Mouse (Mus musculus): ENCODE results near the gene Hils1. TPM values are rescaled to one million over a fixed set of nuclear protein-coding genes. Genes with fewer than 3 reads are reported as not detected.

The Hils1 gene
- polyA plus RNA-seq, 1 experiment from 2014 or later, result not detected

GRCm38 (mm10) chr11:94936851-94937295 lies 30.5 kb upstream of the Hils1 start:
- WGBS, result under 1% methylated on average over 17 of the region's 17 CpGs
- peak overlapping the region; percentile 56 for H3K4me2 ChIP-seq (replicated peaks)
- peak; percentile 69 for ATAC-seq (ENCODE audit: low FRiP score, low read depth)
- H3K4me3 ChIP-seq, result peak overlapping the region; percentile 33
- H3K9ac ChIP-seq (replicated peaks), result peak overlapping the region; percentile 29; the same call in 1 of the 2 replicates
- H3K27me3 ChIP-seq, result peaks cover 96% of the 10 kb centered on the region
- peaks cover 18% of the 10 kb centered on the region for H3K4me1 ChIP-seq
- peak overlapping the region; percentile 22; the same call in 1 of the 2 replicates for H3K27ac ChIP-seq (replicated peaks)
- no peaks in the 10 kb centered on the region for H3K9me3 ChIP-seq
- H3K36me3 ChIP-seq, result no peaks in the 10 kb centered on the region

GRCm38 (mm10) chr11:94937335-94937781 lies 30.0 kb upstream of the Hils1 start:
- Histone ChIP-seq H3K4me2 (replicated peaks) (peak overlapping the region; percentile 56), H3K27me3 (peaks cover 96% of the 10 kb centered on the region), H3K27ac (replicated peaks) (no peak overlapping the region), H3K4me3 (peak overlapping the region; percentile 33), H3K4me1 (peaks cover 18% of the 10 kb centered on the region), H3K9ac (replicated peaks) (no peak overlapping the region; the same call in 1 of the 2 replicates), H3K36me3 (no peaks in the 10 kb centered on the region), H3K9me3 (no peaks in the 10 kb centered on the region)
- under 1% methylated on average over 18 of the region's 18 CpGs for WGBS
- ATAC-seq (ENCODE audit: low FRiP score, low read depth), result peak; percentile 52; the same call in 1 of the 2 replicates

GRCm38 (mm10) chr11:94937787-94938186 lies 29.6 kb upstream of the Hils1 start:
- Histone ChIP-seq H3K4me3 (peak overlapping the region; percentile 33), H3K27me3 (peaks cover 96% of the 10 kb centered on the region), H3K27ac (replicated peaks) (no peak overlapping the region), H3K36me3 (no peaks in the 10 kb centered on the region), H3K4me1 (peaks cover 18% of the 10 kb centered on the region), H3K9ac (replicated peaks) (no peak overlapping the region; the same call in 1 of the 2 replicates), H3K4me2 (replicated peaks) (peak overlapping the region; percentile 56), H3K9me3 (no peaks in the 10 kb centered on the region)
- ATAC-seq (ENCODE audit: low FRiP score, low read depth), result no peak
- 2% methylated on average over 15 of the region's 15 CpGs for WGBS

GRCm38 (mm10) chr11:94938296-94938695 lies 29.1 kb upstream of the Hils1 start:
- no peak for ATAC-seq (ENCODE audit: low FRiP score, low read depth)
- H3K36me3 ChIP-seq, result no peaks in the 10 kb centered on the region
- 25% methylated on average over 9 of the region's 9 CpGs for WGBS
- peak overlapping the region; percentile 33 for H3K4me3 ChIP-seq
- no peaks in the 10 kb centered on the region for H3K9me3 ChIP-seq
- peak overlapping the region; percentile 56 for H3K4me2 ChIP-seq (replicated peaks)
- no peak overlapping the region for H3K27ac ChIP-seq (replicated peaks)
- peaks cover 96% of the 10 kb centered on the region for H3K27me3 ChIP-seq
- peaks cover 18% of the 10 kb centered on the region for H3K4me1 ChIP-seq
- no peak overlapping the region for H3K9ac ChIP-seq (replicated peaks)

GRCm38 (mm10) chr11:94939280-94939679 lies 28.1 kb upstream of the Hils1 start:
- ATAC-seq (ENCODE audit: low FRiP score, low read depth), result no peak
- Histone ChIP-seq H3K4me2 (replicated peaks) (no peak overlapping the region), H3K4me3 (no peak overlapping the region), H3K27ac (replicated peaks) (no peak overlapping the region), H3K9ac (replicated peaks) (no peak overlapping the region), H3K9me3 (no peaks in the 10 kb centered on the region), H3K27me3 (peaks cover 88% of the 10 kb centered on the region), H3K36me3 (no peaks in the 10 kb centered on the region), H3K4me1 (peaks cover 18% of the 10 kb centered on the region)
- WGBS, result 21% methylated on average over 4 of the region's 4 CpGs

GRCm38 (mm10) chr11:94941121-94941520 lies 26.3 kb upstream of the Hils1 start:
- WGBS, result 42% methylated on average over 9 of the region's 9 CpGs
- H3K27ac ChIP-seq (replicated peaks), result no peak overlapping the region
- no peaks in the 10 kb centered on the region for H3K9me3 ChIP-seq
- H3K4me2 ChIP-seq (replicated peaks), result no peak overlapping the region
- ATAC-seq (ENCODE audit: low FRiP score, low read depth), result no peak
- H3K4me1 ChIP-seq, result peaks cover 18% of the 10 kb centered on the region
- peaks cover 70% of the 10 kb centered on the region for H3K27me3 ChIP-seq
- H3K9ac ChIP-seq (replicated peaks), result no peak overlapping the region
- no peaks in the 10 kb centered on the region for H3K36me3 ChIP-seq
- H3K4me3 ChIP-seq, result no peak overlapping the region

GRCm38 (mm10) chr11:94941776-94942175 lies 25.6 kb upstream of the Hils1 start:
- H3K27me3 ChIP-seq, result peaks cover 63% of the 10 kb centered on the region

GRCm38 (mm10) chr11:94942282-94943023 lies 24.9 kb upstream of the Hils1 start:
- no peak overlapping the region for H3K4me3 ChIP-seq
- WGBS, result 53% methylated on average over 13 of the region's 13 CpGs
- no peaks in the 10 kb centered on the region for H3K36me3 ChIP-seq
- H3K4me1 ChIP-seq, result peaks cover 9% of the 10 kb centered on the region
- H3K4me2 ChIP-seq (replicated peaks), result no peak overlapping the region
- H3K9ac ChIP-seq (replicated peaks), result no peak overlapping the region
- H3K27ac ChIP-seq (replicated peaks), result no peak overlapping the region
- ATAC-seq (ENCODE audit: low FRiP score, low read depth), result no peak
- H3K9me3 ChIP-seq, result no peaks in the 10 kb centered on the region
- peaks cover 59% of the 10 kb centered on the region for H3K27me3 ChIP-seq

More at GRCm38 (mm10) chr11:94941776-94942175, 25.6 kb upstream of the Hils1 start:
- WGBS, result 83% methylated on average over 8 of the region's 8 CpGs
- H3K9ac ChIP-seq (replicated peaks), result no peak overlapping the region
- peaks cover 14% of the 10 kb centered on the region for H3K4me1 ChIP-seq
- no peaks in the 10 kb centered on the region for H3K9me3 ChIP-seq
- no peak for ATAC-seq (ENCODE audit: low FRiP score, low read depth)
- no peak overlapping the region for H3K4me3 ChIP-seq
- H3K27ac ChIP-seq (replicated peaks), result no peak overlapping the region
- no peaks in the 10 kb centered on the region for H3K36me3 ChIP-seq
- H3K4me2 ChIP-seq (replicated peaks), result no peak overlapping the region

GRCm38 (mm10) chr11:94943054-94943453 lies 24.3 kb upstream of the Hils1 start:
- no peak for ATAC-seq (ENCODE audit: low FRiP score, low read depth)
- Histone ChIP-seq H3K4me3 (no peak overlapping the region), H3K9ac (replicated peaks) (no peak overlapping the region), H3K9me3 (no peaks in the 10 kb centered on the region), H3K4me2 (replicated peaks) (no peak overlapping the region), H3K4me1 (0 out of 2 replicates have a peak, but pooled peaks cover 3% of the 10 kb centered on the region), H3K36me3 (no peaks in the 10 kb centered on the region), H3K27ac (replicated peaks) (no peak overlapping the region), H3K27me3 (peaks cover 53% of the 10 kb centered on the region)
- 84% methylated on average over 15 of the region's 15 CpGs for WGBS

- Histone ChIP-seq H3K9ac (replicated peaks) (no peak overlapping the region), H3K9me3 (no peaks in the 10 kb centered on the region), H3K4me2 (replicated peaks) (no peak overlapping the region), H3K4me1 (0 out of 2 replicates have a peak, but pooled peaks cover 2% of the 10 kb centered on the region), H3K36me3 (no peaks in the 10 kb centered on the region), H3K27ac (replicated peaks) (no peak overlapping the region), H3K27me3 (peaks cover 41% of the 10 kb centered on the region), H3K4me3 (no peak overlapping the region)
- 22% methylated on average over 8 of the region's 8 CpGs for WGBS
- no peak for ATAC-seq (ENCODE audit: low FRiP score, low read depth)
These were observed 23.1 kb upstream of the Hils1 start for GRCm38 (mm10) chr11:94944295-94944694.

- WGBS, result 82% methylated on average over 12 of the region's 12 CpGs
- Histone ChIP-seq H3K27me3 (peaks cover 32% of the 10 kb centered on the region), H3K9ac (replicated peaks) (no peak overlapping the region), H3K4me1 (0 out of 2 replicates have a peak, but pooled peaks cover 2% of the 10 kb centered on the region), H3K4me2 (replicated peaks) (no peak overlapping the region), H3K9me3 (no peaks in the 10 kb centered on the region), H3K4me3 (no peak overlapping the region), H3K36me3 (no peaks in the 10 kb centered on the region), H3K27ac (replicated peaks) (no peak overlapping the region)
- ATAC-seq (ENCODE audit: low FRiP score, low read depth), result no peak
These were observed 22.2 kb upstream of the Hils1 start for GRCm38 (mm10) chr11:94945236-94945635.

GRCm38 (mm10) chr11:94952169-94952568 lies 15.2 kb upstream of the Hils1 start:
- 7% methylated on average over 6 of the region's 6 CpGs for WGBS

More at GRCm38 (mm10) chr11:94952169-94952568, 15.2 kb upstream of the Hils1 start:
- ATAC-seq (ENCODE audit: low FRiP score, low read depth), result peak; percentile 60; the same call in 1 of the 2 replicates
- Histone ChIP-seq H3K27ac (replicated peaks) (peak overlapping the region; percentile 50), H3K4me1 (peaks cover 19% of the 10 kb centered on the region), H3K9me3 (no peaks in the 10 kb centered on the region), H3K27me3 (peaks cover 3% of the 10 kb centered on the region; the same call in 1 of the 2 replicates), H3K4me3 (no peak overlapping the region), H3K36me3 (no peaks in the 10 kb centered on the region), H3K4me2 (replicated peaks) (peak overlapping the region; percentile 6; the same call in 1 of the 2 replicates), H3K9ac (replicated peaks) (no peak overlapping the region)

All from midbrain, embryonic 12.5 days (tissue).